Mouse (Mus musculus) neural tube, embryonic 15.5 days (tissue): ENCODE measurements around the gene Gm17651. TPM values are rescaled to one million over a fixed set of nuclear protein-coding genes. Genes with fewer than 3 reads are reported as not detected.

Source experiments
- ATAC-seq: fragments of 200-750 bp; cut with Nextera tagmentation; 2 replicates; pipeline ENCODE4 v1.8.0; 2017; ENCODE audit warnings: mild to moderate bottlenecking, moderate TSS enrichment, moderate library complexity; ENCODE audit not compliant: low FRiP score
- H3K27ac ChIP-seq: fragments of 300-500 bp; sonication (generic); replicated peaks from 2 replicates; pipeline ENCODE4 v1.5.1; 2015; ENCODE audit warnings: mild to moderate bottlenecking, inconsistent platforms
- H3K27me3 ChIP-seq: fragments of 300-500 bp; sonication (generic); replicated peaks from 2 replicates; pipeline ENCODE4 v1.6.1; 2015; ENCODE audit warnings: inconsistent platforms
- H3K36me3 ChIP-seq: fragments of 300-500 bp; sonication (generic); 2 replicates; pipeline ENCODE4 v1.6.1; 2015; ENCODE audit warnings: inconsistent platforms
- H3K4me1 ChIP-seq: fragments of 300-500 bp; sonication (generic); 2 replicates; pipeline ENCODE4 v1.6.1; 2015; ENCODE audit warnings: inconsistent platforms
- H3K4me2 ChIP-seq: fragments of 300-500 bp; sonication (generic); 2 replicates; pipeline ENCODE4 v1.6.1; 2015; ENCODE audit warnings: inconsistent platforms, mild to moderate bottlenecking, moderate library complexity
- H3K4me3 ChIP-seq: fragments of 300-500 bp; sonication (generic); replicated peaks from 2 replicates; pipeline ENCODE4 v1.5.1; 2015; ENCODE audit warnings: mild to moderate bottlenecking, inconsistent platforms
- H3K9ac ChIP-seq: fragments of 300-500 bp; sonication (generic); replicated peaks from 2 replicates; pipeline ENCODE4 v1.6.1; 2015; ENCODE audit warnings: mild to moderate bottlenecking, inconsistent platforms
- H3K9me3 ChIP-seq: fragments of 300-500 bp; sonication (generic); replicated peaks from 2 replicates; pipeline ENCODE4 v1.6.1; 2016; ENCODE audit warnings: inconsistent platforms
- WGBS: fragments of 180-500 bp; shearing (Covaris S2); methylation state at CpG from one replicate; pipeline ENCODE4 v1.1.7; 2015; ENCODE audit warnings: mixed read lengths; 5-methylcytosine and 5-hydroxymethylcytosine counted together
- polyA plus RNA-seq: library from polyadenylated mRNA; unstranded; fragments of >200 nt; fragmentation: Nextera tagmentation; extraction: Ambion mirVana; gene quantifications from 2 replicates; pipeline ENCODE4 v1.2.1, GENCODE M21; 2015

Gm17651 gene
- polyA plus RNA-seq, 1 experiment from 2014 or later, result not detected

- Histone ChIP-seq H3K9ac (no peak overlapping the region), H3K27me3 (peaks cover 9% of the 10 kb centered on the region; the same call in 1 of the 2 replicates), H3K9me3 (no peaks in the 10 kb centered on the region), H3K27ac (no peak overlapping the region), H3K4me2 (no peak overlapping the region), H3K4me3 (no peak overlapping the region), H3K36me3 (no peaks in the 10 kb centered on the region), H3K4me1 (peaks cover 20% of the 10 kb centered on the region)
- WGBS, result 98% methylated on average over 3 of the region's 3 CpGs
- ATAC-seq, result no peak
These were observed 3.9 kb upstream of the Gm17651 start for GRCm38 (mm10) chr3:97678416-97678815.

- H3K4me2 ChIP-seq, result no peak overlapping the region
- no peak overlapping the region for H3K9ac ChIP-seq
- 98% methylated on average over 3 of the region's 3 CpGs for WGBS
- no peak overlapping the region for H3K4me3 ChIP-seq
- ATAC-seq, result no peak
- no peaks in the 10 kb centered on the region for H3K9me3 ChIP-seq
- peaks cover 13% of the 10 kb centered on the region for H3K36me3 ChIP-seq
- no peaks in the 10 kb centered on the region for H3K27me3 ChIP-seq
- peaks cover 6% of the 10 kb centered on the region for H3K4me1 ChIP-seq
- no peak overlapping the region for H3K27ac ChIP-seq
These were observed 1.6 kb upstream of the Gm17651 start for GRCm38 (mm10) chr3:97676126-97676525.

- H3K36me3 ChIP-seq, result peaks cover 86% of the 10 kb centered on the region
- no peak for ATAC-seq
- whole genome bisulfite sequencing, result 89% methylated on average over 14 of the region's 14 CpGs
These were observed 7.3 kb downstream of the Gm17651 start for GRCm38 (mm10) chr3:97667093-97667675.

GRCm38 (mm10) chr3:97666154-97666553 lies 8.3 kb downstream of the Gm17651 start:
- no peak overlapping the region for H3K4me2 ChIP-seq
- no peak for ATAC-seq
- no peaks in the 10 kb centered on the region for H3K9me3 ChIP-seq
- H3K27me3 ChIP-seq, result no peaks in the 10 kb centered on the region
- no peak overlapping the region for H3K27ac ChIP-seq
- H3K4me1 ChIP-seq, result no peaks in the 10 kb centered on the region
- H3K4me3 ChIP-seq, result no peak overlapping the region
- 82% methylated on average over 8 of the region's 8 CpGs for WGBS
- no peak overlapping the region for H3K9ac ChIP-seq
- H3K36me3 ChIP-seq, result peaks cover 76% of the 10 kb centered on the region

More at GRCm38 (mm10) chr3:97667093-97667675, 7.3 kb downstream of the Gm17651 start:
- no peak overlapping the region for H3K9ac ChIP-seq
- no peaks in the 10 kb centered on the region for H3K27me3 ChIP-seq
- H3K4me3 ChIP-seq, result no peak overlapping the region
- H3K4me2 ChIP-seq, result no peak overlapping the region
- no peak overlapping the region for H3K27ac ChIP-seq
- no peaks in the 10 kb centered on the region for H3K9me3 ChIP-seq
- no peaks in the 10 kb centered on the region for H3K4me1 ChIP-seq

GRCm38 (mm10) chr3:97665525-97665924 lies 9.0 kb downstream of the Gm17651 start:
- Histone ChIP-seq H3K36me3 (peaks cover 71% of the 10 kb centered on the region), H3K4me2 (no peak overlapping the region), H3K9ac (no peak overlapping the region), H3K27ac (no peak overlapping the region), H3K4me1 (no peaks in the 10 kb centered on the region), H3K4me3 (no peak overlapping the region), H3K9me3 (no peaks in the 10 kb centered on the region), H3K27me3 (no peaks in the 10 kb centered on the region)
- no peak for ATAC-seq
- 90% methylated on average over 9 of the region's 9 CpGs for WGBS

- Histone ChIP-seq H3K9ac (no peak overlapping the region), H3K4me1 (peaks cover 19% of the 10 kb centered on the region), H3K4me2 (no peak overlapping the region), H3K36me3 (peaks cover 37% of the 10 kb centered on the region), H3K9me3 (no peaks in the 10 kb centered on the region), H3K27ac (no peak overlapping the region), H3K27me3 (no peaks in the 10 kb centered on the region), H3K4me3 (no peak overlapping the region)
- WGBS, result 72% methylated on average over 8 of the region's 8 CpGs
- no peak for ATAC-seq
These were observed 13.3 kb downstream of the Gm17651 start for GRCm38 (mm10) chr3:97661206-97661605.

GRCm38 (mm10) chr3:97659746-97660145 lies 14.7 kb downstream of the Gm17651 start:
- Histone ChIP-seq H3K4me1 (peaks cover 19% of the 10 kb centered on the region), H3K27ac (no peak overlapping the region), H3K4me2 (peak overlapping the region; percentile 70), H3K9me3 (no peaks in the 10 kb centered on the region), H3K36me3 (peaks cover 25% of the 10 kb centered on the region), H3K4me3 (peak overlapping the region; percentile 89; the same call in 1 of the 2 replicates), H3K9ac (0 out of 2 replicates have a peak overlapping the region, but pooled peaks have one; percentile 20), H3K27me3 (no peaks in the 10 kb centered on the region)
- WGBS, result 62% methylated on average over 7 of the region's 7 CpGs
- no peak for ATAC-seq

- Histone ChIP-seq H3K27me3 (no peaks in the 10 kb centered on the region), H3K4me2 (peak overlapping the region; percentile 70), H3K4me1 (peaks cover 19% of the 10 kb centered on the region), H3K9me3 (no peaks in the 10 kb centered on the region), H3K4me3 (peak overlapping the region; percentile 89), H3K36me3 (peaks cover 14% of the 10 kb centered on the region), H3K9ac (peak overlapping the region; percentile 79), H3K27ac (peak overlapping the region; percentile 84)
- ATAC-seq, result peak; percentile 70
- 1% methylated on average over 49 of the region's 50 CpGs for WGBS
These were observed 15.9 kb downstream of the Gm17651 start for GRCm38 (mm10) chr3:97658426-97659193.

- Histone ChIP-seq H3K27me3 (no peaks in the 10 kb centered on the region), H3K27ac (peak within 1 kb of the TSS; percentile 84), H3K36me3 (peaks cover 7% of the 10 kb centered on the region; the same call in 1 of the 2 replicates), H3K9ac (peak within 1 kb of the TSS; percentile 79), H3K4me1 (peaks cover 19% of the 10 kb centered on the region), H3K4me3 (peak within 1 kb of the TSS; percentile 89), H3K4me2 (peak within 1 kb of the TSS; percentile 70), H3K9me3 (no peaks in the 10 kb centered on the region)
- under 1% methylated on average over 50 of the region's 51 CpGs for WGBS
- peak; percentile 97 for ATAC-seq
These were observed 16.7 kb downstream of the Gm17651 start, which contains the start of gene Prkab2 for GRCm38 (mm10) chr3:97657655-97658411. Prkab2 (plus strand) TSS chr3:97658193.

- no peaks in the 10 kb centered on the region for H3K36me3 ChIP-seq
- H3K27ac ChIP-seq, result no peak overlapping the region
- no peaks in the 10 kb centered on the region for H3K27me3 ChIP-seq
- no peak overlapping the region for H3K4me3 ChIP-seq
- H3K4me2 ChIP-seq, result no peak overlapping the region
- ATAC-seq, result no peak
- 83% methylated on average over 8 of the region's 8 CpGs for WGBS
- H3K9me3 ChIP-seq, result no peaks in the 10 kb centered on the region
- H3K4me1 ChIP-seq, result peaks cover 17% of the 10 kb centered on the region
- H3K9ac ChIP-seq, result no peak overlapping the region
These were observed 19.6 kb downstream of the Gm17651 start for GRCm38 (mm10) chr3:97654901-97655300.

- H3K9me3 ChIP-seq, result no peaks in the 10 kb centered on the region
- H3K27ac ChIP-seq, result no peak overlapping the region
- no peak overlapping the region for H3K9ac ChIP-seq
- no peak overlapping the region for H3K4me3 ChIP-seq
- peaks cover 6% of the 10 kb centered on the region for H3K4me1 ChIP-seq
- ATAC-seq, result no peak
- no peak overlapping the region for H3K4me2 ChIP-seq
- H3K27me3 ChIP-seq, result no peaks in the 10 kb centered on the region
- WGBS, result 91% methylated on average over 5 of the region's 5 CpGs
- H3K36me3 ChIP-seq, result no peaks in the 10 kb centered on the region
These were observed 20.7 kb downstream of the Gm17651 start for GRCm38 (mm10) chr3:97653781-97654180.
